Comparison of ENCODE assay signal across 31 mouse cellular contexts in genomic region chr7:81881600-81881999, GRCm38 (mm10). TPM values are rescaled to one million over a fixed set of nuclear protein-coding genes. Genes with fewer than 3 reads are reported as not detected.
A peak's percentile ranks its signal among the peaks of the same experiment; 100 is the strongest.
DNase-seq lines count a peak whose midpoint lies in the region; ATAC-seq and TF ChIP-seq lines count a peak whose summit lies in the region.
"Had no signal": no experiment of that assay in that cellular context is flagged by ENCODE, and none has a peak within 500 bp of the region (broad histone marks: within the 10 kb centered on the region; RNA-seq: fewer than 3 reads in every experiment).

No protein-coding gene starts in this region.

- no peaks in the 10 kb centered on the region for H3K4me1 ChIP-seq in midbrain, postnatal 0 days (ENCODE audit: insufficient read depth, low read length)
- H3K4me1 ChIP-seq in midbrain, embryonic 13.5 days (replicated peaks): no peaks in the 10 kb centered on the region
- H3K4me1 ChIP-seq: forebrain, embryonic 12.5 days; liver, embryonic 12.5 days had no signal

- no peak for TF ChIP-seq CTCF in midbrain, postnatal 0 days (IDR thresholded peaks at IDR 0.05)

- no peak overlapping the region for H3K9ac ChIP-seq in midbrain, postnatal 0 days (replicated peaks; ENCODE audit: low read length, poor library complexity, severe bottlenecking)
- no peak overlapping the region for H3K9ac ChIP-seq in midbrain, embryonic 13.5 days (replicated peaks)
- H3K9ac ChIP-seq: forebrain, embryonic 12.5 days; liver, embryonic 12.5 days had no signal

- H3K36me3 ChIP-seq in midbrain, postnatal 0 days (ENCODE audit: insufficient read depth, low read length): peaks cover 4% of the 10 kb centered on the region; the same call in 1 of the 2 replicates
- H3K36me3 ChIP-seq in midbrain, embryonic 13.5 days: peaks cover 9% of the 10 kb centered on the region
- H3K36me3 ChIP-seq: liver, embryonic 12.5 days had no signal

- 64% methylated on average over 3 of the region's 3 CpGs for WGBS in midbrain, postnatal 0 days
- 77% methylated on average over 3 of the region's 3 CpGs for WGBS in midbrain, embryonic 13.5 days

- DNase-seq in cerebellum, postnatal 10 days: peak; percentile 53 to 68
- no peak for DNase-seq in cerebellum, adult 8-10 months
- peak; percentile 61 for DNase-seq in midbrain, postnatal 0 days (ENCODE audit: low spot score)
- peak; percentile 92 for DNase-seq in adrenal gland, adult 2 months
- DNase-seq in ovary, postnatal 14 days (ENCODE audit: low spot score): peak; percentile 16
- DNase-seq in right cerebral cortex, postnatal 4 days: no peak
- DNase-seq in kidney, adult 18-20 months: no peak
- DNase-seq: cerebellum, adult 11-12 months; heart, adult 18-20 months; kidney, adult 9 months; kidney, postnatal 4 days; layer of hippocampus, adult 9-11 months; lung, adult 2 months; lung, postnatal 36 days; right cerebral cortex, postnatal 14 days had no signal

- H3K4me2 ChIP-seq in midbrain, postnatal 0 days (ENCODE audit: low read depth, low read length, poor library complexity, severe bottlenecking): no peak overlapping the region
- H3K4me2 ChIP-seq in midbrain, embryonic 13.5 days (replicated peaks): no peak overlapping the region
- H3K4me2 ChIP-seq: forebrain, embryonic 12.5 days; liver, embryonic 12.5 days had no signal

- H3K27me3 ChIP-seq in midbrain, postnatal 0 days (ENCODE audit: insufficient read depth, low read length): no peaks in the 10 kb centered on the region
- H3K27me3 ChIP-seq in midbrain, embryonic 13.5 days: no peaks in the 10 kb centered on the region
- H3K27me3 ChIP-seq: forebrain, embryonic 12.5 days had no signal

- H3K4me3 ChIP-seq in midbrain, postnatal 0 days (ENCODE audit: low read depth, low read length): no peak overlapping the region
- H3K4me3 ChIP-seq in midbrain, embryonic 13.5 days (replicated peaks): no peak overlapping the region
- H3K4me3 ChIP-seq: forebrain, embryonic 12.5 days; left cerebral cortex, adult 2 months; liver, embryonic 12.5 days had no signal

- ATAC-seq in midbrain, postnatal 0 days (ENCODE audit: low FRiP score): no peak
- no peak for ATAC-seq in midbrain, embryonic 13.5 days
- ATAC-seq: activated CD4-positive, CD25-positive, alpha-beta regulatory T cell, adult 4 months; CD4-positive, CD25-positive, alpha-beta regulatory T cell, adult 4 months; inflammation-experienced regulatory T-cells, adult 6 months; liver, embryonic 12.5 days had no signal

- no peaks in the 10 kb centered on the region for H3K9me3 ChIP-seq in midbrain, postnatal 0 days (ENCODE audit: low read length)
- no peaks in the 10 kb centered on the region for H3K9me3 ChIP-seq in midbrain, embryonic 13.5 days
- H3K9me3 ChIP-seq: forebrain, embryonic 12.5 days; liver, embryonic 12.5 days had no signal

- no peak overlapping the region for H3K27ac ChIP-seq in midbrain, postnatal 0 days (ENCODE audit: low read depth, low read length)
- H3K27ac ChIP-seq in midbrain, embryonic 13.5 days: no peak overlapping the region
- H3K27ac ChIP-seq: forebrain, embryonic 12.5 days; left cerebral cortex, adult 2 months; liver, embryonic 12.5 days; stomach, postnatal 0 days had no signal

RNA-seq across cellular contexts. Expression of gene Tm6sf1, which starts 22.8 kb away (rescaled TPM):
- total RNA-seq in midbrain, postnatal 0 days (2014; rRNA removed): 8.7 and 15.2 TPM in 2 replicates
- polyA plus RNA-seq in midbrain, postnatal 0 days (2015; fragmentation: Nextera tagmentation; extraction: Ambion mirVana): 7.9 and 9.8 TPM in 2 replicates
- 8.1 and 9.8 TPM in 2 replicates for polyA plus RNA-seq in midbrain, embryonic 13.5 days (2015; fragmentation: Nextera tagmentation; extraction: Ambion mirVana)
- total RNA-seq in adrenal gland, adult 2 months (2021): 10 to 100 TPM; 13.5 to 17.2 TPM
- polyA plus RNA-seq in adrenal gland, adult 2 months (2012; rRNA removed): 29.5 and 37.4 TPM in 2 replicates

RNA-seq across cellular contexts. Expression of gene Gm10160, which starts 26.0 kb away (rescaled TPM):
- total RNA-seq in midbrain, postnatal 0 days (2014; rRNA removed): not detected in 2 replicates
- not detected in 2 replicates for polyA plus RNA-seq in midbrain, postnatal 0 days (2015; fragmentation: Nextera tagmentation; extraction: Ambion mirVana)
- not detected in 2 replicates for polyA plus RNA-seq in midbrain, embryonic 13.5 days (2015; fragmentation: Nextera tagmentation; extraction: Ambion mirVana)
- total RNA-seq in adrenal gland, adult 2 months (2021): not detected
- polyA plus RNA-seq in adrenal gland, adult 2 months (2012; rRNA removed): not detected in 2 replicates
- total RNA-seq: ES-E14; gastrocnemius, adult 8-10 months; heart, adult 18-20 months; left cerebral cortex, adult 2 months; megakaryocyte-erythroid progenitor cell, adult 5-6 weeks; monocyte, adult 5-6 weeks had no signal
- polyA plus RNA-seq: activated CD4-positive, CD25-positive, alpha-beta regulatory T cell, adult 4 months; CD4-positive, CD25-positive, alpha-beta regulatory T cell, adult 4 months; forebrain, embryonic 12.5 days; heart, postnatal 0 days; hindbrain, embryonic 11.5 days; inflammation-experienced regulatory T-cells, adult 6 months; limb, embryonic 11.5 days; liver, embryonic 12.5 days; lung, adult 2 months; neural tube, embryonic 11.5 days; stomach, postnatal 0 days had no signal

RNA-seq across cellular contexts. Expression of gene Btbd1, which starts 52.4 kb away (rescaled TPM):
- 112 and 127 TPM in 2 replicates for total RNA-seq in midbrain, postnatal 0 days (2014; rRNA removed)
- 85.4 and 92.5 TPM in 2 replicates for polyA plus RNA-seq in midbrain, postnatal 0 days (2015; fragmentation: Nextera tagmentation; extraction: Ambion mirVana)
- 90.1 and 93.6 TPM in 2 replicates for polyA plus RNA-seq in midbrain, embryonic 13.5 days (2015; fragmentation: Nextera tagmentation; extraction: Ambion mirVana)
- 100 to 1,000 TPM; 118 to 159 TPM for total RNA-seq in adrenal gland, adult 2 months (2021)
- polyA plus RNA-seq in adrenal gland, adult 2 months (2012; rRNA removed): 65.2 and 71.1 TPM in 2 replicates

RNA-seq across cellular contexts. Expression of gene Hdgfl3, which starts 52.7 kb away (rescaled TPM):
- total RNA-seq in midbrain, postnatal 0 days (2014; rRNA removed): 136 and 180 TPM in 2 replicates
- 58.0 and 68.1 TPM in 2 replicates for polyA plus RNA-seq in midbrain, postnatal 0 days (2015; fragmentation: Nextera tagmentation; extraction: Ambion mirVana)
- polyA plus RNA-seq in midbrain, embryonic 13.5 days (2015; fragmentation: Nextera tagmentation; extraction: Ambion mirVana): 65.7 and 66.2 TPM in 2 replicates
- 10 to 100 TPM in 1 of 2 experiments, 1 to 10 TPM in 1; 7.1 to 11.9 TPM for total RNA-seq in adrenal gland, adult 2 months (2021)
- 4.7 and 5.0 TPM in 2 replicates for polyA plus RNA-seq in adrenal gland, adult 2 months (2012; rRNA removed)

Comparison
In these comparisons a context has a peak if more than half of its experiments do, and no peak if none do; other contexts are left out.
1. DNase-seq: peak in cerebellum, postnatal 10 days (2 of 2), midbrain, postnatal 0 days (single experiment), adrenal gland, adult 2 months (single experiment) and ovary, postnatal 14 days (single experiment); none in cerebellum, adult 8-10 months (single experiment), right cerebral cortex, postnatal 4 days (single experiment) and kidney, adult 18-20 months (single experiment).